Comparison of ENCODE assay signal across 22 mouse cellular contexts in the genomic region with DNA sequence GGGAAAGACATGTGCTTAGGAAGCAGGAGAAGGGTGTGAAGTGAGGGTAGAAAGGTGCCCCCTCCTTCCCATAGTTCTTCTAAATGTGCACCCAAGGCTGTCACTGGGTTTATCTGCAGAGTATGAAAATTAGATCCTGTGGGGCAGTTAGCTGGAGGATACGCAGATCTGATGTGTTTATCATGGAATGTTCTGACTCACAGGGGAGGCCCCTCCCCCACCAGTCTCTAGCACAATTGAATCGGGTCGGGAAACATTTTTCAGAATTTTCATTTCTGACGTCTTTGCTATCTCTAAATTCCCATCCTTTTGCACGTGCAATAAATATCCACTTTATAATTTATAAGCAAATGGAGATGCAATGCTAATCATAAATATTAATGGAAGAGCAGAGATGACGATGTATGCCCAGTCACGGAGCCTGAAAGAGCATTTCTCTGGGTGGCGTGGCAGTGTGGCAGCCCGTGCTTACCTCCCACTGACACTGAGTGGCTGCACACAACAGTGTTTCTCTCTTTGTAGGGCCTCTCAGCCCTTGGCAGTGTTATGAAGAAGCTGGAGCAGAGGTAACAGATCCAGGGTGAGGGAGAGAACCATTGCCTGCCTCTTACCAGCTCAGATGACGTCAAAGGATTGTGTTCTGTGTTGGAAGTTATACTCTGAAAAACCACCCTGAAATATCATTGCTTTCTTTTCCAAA.
DNase-seq lines count a peak whose midpoint lies in the region; ATAC-seq and TF ChIP-seq lines count a peak whose summit lies in the region.
"Had no signal": no experiment of that assay in that cellular context is flagged by ENCODE, and none has a peak within 500 bp of the region (broad histone marks: within the 10 kb centered on the region; RNA-seq: fewer than 3 reads in every experiment).

No protein-coding gene starts in this region.

- 62% methylated on average over 10 of the region's 10 CpGs for whole genome bisulfite sequencing in lung, postnatal 0 days

- H3K4me3 ChIP-seq in lung, postnatal 0 days (ENCODE audit: low read depth, low read length), result no peak overlapping the region
- H3K4me3 ChIP-seq: heart, embryonic 12.5 days; hindbrain, embryonic 13.5 days; left cerebral cortex, adult 2 months had no signal

- H3K27me3 ChIP-seq in lung, postnatal 0 days (replicated peaks; ENCODE audit: insufficient read depth, low read length), result no peaks in the 10 kb centered on the region
- H3K27me3 ChIP-seq in Patski, result no peaks in the 10 kb centered on the region
- H3K27me3 ChIP-seq: heart, embryonic 12.5 days; hindbrain, embryonic 13.5 days had no signal

- H3K27ac ChIP-seq in lung, postnatal 0 days (ENCODE audit: low read length), result no peak overlapping the region
- H3K27ac ChIP-seq: hindbrain, embryonic 13.5 days; left cerebral cortex, adult 2 months had no signal

- no peak for ATAC-seq in lung, postnatal 0 days
- ATAC-seq in Patski, result peak; percentile 12
- ATAC-seq: CD4-positive, CD25-positive, alpha-beta regulatory T cell, adult 4 months; forebrain, embryonic 14.5 days had no signal

- no peak overlapping the region for H3K4me2 ChIP-seq in lung, postnatal 0 days (replicated peaks; ENCODE audit: low read depth, low read length)
- H3K4me2 ChIP-seq: heart, embryonic 12.5 days; hindbrain, embryonic 13.5 days had no signal

- in situ Hi-C loops in Patski (cut with MboI; ENCODE audit: low pct_unique_long_range_greater_than_20kb), result loop anchor here (10.0 kb wide), 1 partner anchor 893 kb away; no protein-coding TSS in a partner anchor

- H3K4me1 ChIP-seq in lung, postnatal 0 days (ENCODE audit: insufficient read depth, low read depth, low read length), result no peaks in the 10 kb centered on the region
- H3K4me1 ChIP-seq: hindbrain, embryonic 13.5 days had no signal

- H3K36me3 ChIP-seq in lung, postnatal 0 days (ENCODE audit: insufficient read depth, low read length), result no peaks in the 10 kb centered on the region
- H3K36me3 ChIP-seq: heart, embryonic 12.5 days; hindbrain, embryonic 13.5 days had no signal

- no peak for TF ChIP-seq CTCF in lung, postnatal 0 days (IDR thresholded peaks at IDR 0.05)
- TF ChIP-seq CTCF in Patski (IDR thresholded peaks at IDR 0.05), result no peak

- DNase-seq in lung, postnatal 36 days, result peak; percentile 10
- DNase-seq in lung, postnatal 0 days (ENCODE audit: low spot score), result no peak
- peak; percentile 8 for DNase-seq in MN1 (ENCODE audit: low spot score)
- no peak for DNase-seq in Patski (ENCODE audit: low read depth, low spot score)
- peak; percentile 31 for DNase-seq in brain, adult 2 months (ENCODE audit: low read depth, low spot score)
- DNase-seq in kidney, postnatal 10 days, result no peak
- DNase-seq in thymus, postnatal 4 days, result no peak
- no peak for DNase-seq in urinary bladder, adult 18-20 months (ENCODE audit: low spot score in 2 of 2)
- DNase-seq: cerebellum, adult 9-11 months; gastrocnemius, postnatal 36 days; kidney, adult 9 months; kidney, postnatal 36 days; layer of hippocampus, adult 9-11 months; left cerebral cortex, postnatal 4 days; liver; right cerebral cortex, postnatal 4 days; thymus, postnatal 25 days had no signal

- POLR2A ChIA-PET in Patski (lab: Charles Lee), result no interaction called here

- H3K9me3 ChIP-seq in lung, postnatal 0 days (ENCODE audit: low read length), result no peaks in the 10 kb centered on the region
- H3K9me3 ChIP-seq: hindbrain, embryonic 13.5 days had no signal

- TF ChIP-seq EP300 in lung, postnatal 0 days (IDR thresholded peaks at IDR 0.05), result no peak

- H3K9ac ChIP-seq in lung, postnatal 0 days (replicated peaks; ENCODE audit: low read depth), result no peak overlapping the region
- H3K9ac ChIP-seq: heart, embryonic 12.5 days; hindbrain, embryonic 13.5 days had no signal

- CTCF ChIA-PET in Patski (lab: Charles Lee), result no interaction called here

Comparison
In these comparisons a context has a peak if more than half of its experiments do, and no peak if none do; other contexts are left out.
1. DNase-seq: peak in lung, postnatal 36 days (single experiment), MN1 (single experiment) and brain, adult 2 months (single experiment); none in lung, postnatal 0 days (single experiment), Patski (single experiment), kidney, postnatal 10 days (single experiment), thymus, postnatal 4 days (single experiment) and urinary bladder, adult 18-20 months (0 of 2).